Mouse (Mus musculus) limb, embryonic 11.5 days (tissue): ENCODE measurements at regions not wholly inside any gene's neighbourhood (a gene's known extent, or its start where the extent isn't known, plus 50 kb on each side); places are given as distances from the start of the nearest gene placed in this dataset.

ENCODE experiments used
- ATAC-seq: fragments of 200-750 bp; cut with Nextera tagmentation; 2 replicates; pipeline ENCODE4 v1.8.0; 2017; ENCODE audit warnings: low read depth; ENCODE audit not compliant: insufficient number of reproducible peaks, low FRiP score, low TSS enrichment
- DNase-seq: peaks from one replicate; pipeline ENCODE4 v3.0.0-alpha.2; 2015; ENCODE audit warnings: low spot score
- H3K27ac ChIP-seq: fragments of 300-500 bp; sonication (generic); replicated peaks from 2 replicates; pipeline ENCODE4 v1.5.1; 2014; ENCODE audit warnings: low read depth, mild to moderate bottlenecking, low read length
- H3K27me3 ChIP-seq: fragments of 300-500 bp; sonication (generic); 2 replicates; pipeline ENCODE4 v1.6.1; 2014; ENCODE audit warnings: mild to moderate bottlenecking, low read length, mixed read lengths; ENCODE audit not compliant: control insufficient read depth, insufficient read depth
- H3K36me3 ChIP-seq: fragments of 300-500 bp; sonication (generic); 2 replicates; pipeline ENCODE4 v1.6.1; 2014; ENCODE audit warnings: mild to moderate bottlenecking, low read length, moderate library complexity, mixed read lengths; ENCODE audit not compliant: control insufficient read depth, insufficient read depth
- H3K4me1 ChIP-seq: fragments of 300-500 bp; sonication (generic); 2 replicates; pipeline ENCODE4 v1.6.1; 2014; ENCODE audit warnings: low read length, mixed read lengths; ENCODE audit not compliant: control insufficient read depth, insufficient read depth
- H3K4me2 ChIP-seq: fragments of 300-500 bp; sonication (generic); 2 replicates; pipeline ENCODE4 v1.6.1; 2014; ENCODE audit warnings: low read depth, mild to moderate bottlenecking, moderate library complexity; ENCODE audit not compliant: severe bottlenecking
- H3K4me3 ChIP-seq: fragments of 300-500 bp; sonication (generic); 2 replicates; pipeline ENCODE4 v1.5.1; 2014; ENCODE audit warnings: low read depth, low read length
- H3K9ac ChIP-seq: fragments of 300-500 bp; sonication (generic); 2 replicates; pipeline ENCODE4 v1.6.1; 2014; ENCODE audit warnings: mild to moderate bottlenecking, low read length
- H3K9me3 ChIP-seq: fragments of 300-500 bp; sonication (generic); 2 replicates; pipeline ENCODE4 v1.6.1; 2016; ENCODE audit warnings: low read length; ENCODE audit not compliant: control insufficient read depth
- WGBS: fragments of 180-500 bp; shearing (Covaris S2); extraction: QIAGEN DNeasy Blood & Tissue Kit; methylation state at CpG from one replicate; pipeline ENCODE4 v1.1.7; 2014; 5-methylcytosine and 5-hydroxymethylcytosine counted together

GRCm38 (mm10) chr15:64533169-64533795 lies 284.2 kb upstream of the Gm21798 start:
- ATAC-seq: no peak
- WGBS: 54% methylated on average over 2 of the region's 2 CpGs
- DNase-seq: no peak

DNA sequence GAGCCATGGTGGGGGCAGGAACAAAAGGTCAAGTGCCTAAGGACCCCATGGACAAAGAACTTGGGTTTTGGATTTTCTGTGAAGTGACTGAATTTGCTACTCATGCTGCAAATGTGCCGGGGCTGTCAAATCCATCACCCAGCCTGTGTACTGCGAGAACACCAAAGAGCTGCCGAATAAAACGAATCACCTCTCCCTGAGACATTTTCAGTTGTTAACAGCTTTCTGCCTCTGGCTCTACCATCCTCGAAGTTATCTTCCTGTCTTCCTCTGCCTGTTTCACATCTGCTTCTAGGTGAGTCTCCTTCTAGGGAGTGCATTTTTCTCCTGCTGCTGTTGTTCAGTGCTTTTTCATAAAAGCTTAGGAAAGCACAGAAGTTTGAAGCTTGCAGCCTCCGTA lies 283.3 kb upstream of the Gm21798 start:
- Histone ChIP-seq H3K4me2 (no peak overlapping the region), H3K27ac (no peak overlapping the region), H3K36me3 (no peaks in the 10 kb centered on the region), H3K9me3 (no peaks in the 10 kb centered on the region), H3K9ac (no peak overlapping the region), H3K27me3 (no peaks in the 10 kb centered on the region), H3K4me3 (no peak overlapping the region), H3K4me1 (peaks cover 4% of the 10 kb centered on the region; the same call in 1 of the 2 replicates)
- ATAC-seq (no peak), DNase-seq (no peak)
- WGBS: 42% methylated on average over 6 of the region's 6 CpGs

More at GRCm38 (mm10) chr15:64533169-64533795, 284.2 kb upstream of the Gm21798 start:
- Histone ChIP-seq H3K27me3 (no peaks in the 10 kb centered on the region), H3K27ac (no peak overlapping the region), H3K36me3 (no peaks in the 10 kb centered on the region), H3K4me3 (no peak overlapping the region), H3K4me2 (no peak overlapping the region), H3K9ac (no peak overlapping the region), H3K9me3 (no peaks in the 10 kb centered on the region), H3K4me1 (peaks cover 4% of the 10 kb centered on the region; the same call in 1 of the 2 replicates)

- Histone ChIP-seq H3K9me3 (no peaks in the 10 kb centered on the region), H3K4me2 (no peak overlapping the region), H3K36me3 (no peaks in the 10 kb centered on the region), H3K9ac (no peak overlapping the region), H3K27me3 (no peaks in the 10 kb centered on the region), H3K4me1 (peaks cover 4% of the 10 kb centered on the region; the same call in 1 of the 2 replicates), H3K4me3 (no peak overlapping the region), H3K27ac (no peak overlapping the region)
- DNase-seq (no peak), ATAC-seq (no peak)
- WGBS: 75% methylated on average over 2 of the region's 2 CpGs
These were observed 282.3 kb upstream of the Gm21798 start for GRCm38 (mm10) chr15:64535160-64535559.

DNA sequence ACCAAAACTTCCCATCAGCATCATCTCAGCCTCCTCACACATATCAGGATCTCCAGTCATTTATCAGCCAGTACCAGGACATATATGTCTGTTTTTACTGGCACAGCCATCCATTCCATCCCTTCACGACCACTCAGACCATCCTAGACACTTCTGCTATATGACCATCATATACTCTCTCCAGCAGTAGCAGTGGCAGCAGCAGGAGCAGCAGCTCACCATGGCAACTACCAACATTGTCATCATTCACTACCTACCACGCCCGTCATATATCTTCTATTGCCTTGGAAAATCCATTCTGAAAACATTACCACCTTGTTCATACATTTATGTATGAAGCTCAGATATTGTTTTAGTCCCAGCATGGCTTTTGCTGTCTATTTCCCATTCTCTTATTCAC lies 276.1 kb upstream of the Gm21798 start:
- WGBS: 85% methylated on average over 3 of the region's 3 CpGs
- no peaks in the 10 kb centered on the region for H3K27me3 ChIP-seq
- H3K4me3 ChIP-seq: no peak overlapping the region
- no peak for DNase-seq
- ATAC-seq: no peak
- no peak overlapping the region for H3K4me2 ChIP-seq
- H3K36me3 ChIP-seq: no peaks in the 10 kb centered on the region
- H3K9ac ChIP-seq: no peak overlapping the region
- no peaks in the 10 kb centered on the region for H3K9me3 ChIP-seq
- H3K27ac ChIP-seq: no peak overlapping the region
- H3K4me1 ChIP-seq: no peaks in the 10 kb centered on the region

GRCm38 (mm10) chr15:64542250-64542901 lies 275.1 kb upstream of the Gm21798 start:
- H3K9ac ChIP-seq: no peak overlapping the region
- ATAC-seq (no peak), DNase-seq (no peak)
- H3K9me3 ChIP-seq: no peaks in the 10 kb centered on the region
- H3K4me2 ChIP-seq: no peak overlapping the region
- H3K36me3 ChIP-seq: no peaks in the 10 kb centered on the region
- H3K27me3 ChIP-seq: no peaks in the 10 kb centered on the region
- 87% methylated on average over 8 of the region's 8 CpGs for WGBS
- no peak overlapping the region for H3K4me3 ChIP-seq
- H3K4me1 ChIP-seq: no peaks in the 10 kb centered on the region
- no peak overlapping the region for H3K27ac ChIP-seq

GRCm38 (mm10) chr15:64542908-64543307 lies 274.6 kb upstream of the Gm21798 start:
- DNase-seq: no peak
- no peak overlapping the region for H3K4me3 ChIP-seq
- H3K4me2 ChIP-seq: no peak overlapping the region
- no peak for ATAC-seq
- H3K4me1 ChIP-seq: no peaks in the 10 kb centered on the region
- H3K9me3 ChIP-seq: no peaks in the 10 kb centered on the region
- H3K27me3 ChIP-seq: no peaks in the 10 kb centered on the region
- H3K36me3 ChIP-seq: no peaks in the 10 kb centered on the region
- WGBS: 88% methylated on average over 1 of the region's 1 CpGs
- H3K9ac ChIP-seq: no peak overlapping the region
- H3K27ac ChIP-seq: no peak overlapping the region

DNA sequence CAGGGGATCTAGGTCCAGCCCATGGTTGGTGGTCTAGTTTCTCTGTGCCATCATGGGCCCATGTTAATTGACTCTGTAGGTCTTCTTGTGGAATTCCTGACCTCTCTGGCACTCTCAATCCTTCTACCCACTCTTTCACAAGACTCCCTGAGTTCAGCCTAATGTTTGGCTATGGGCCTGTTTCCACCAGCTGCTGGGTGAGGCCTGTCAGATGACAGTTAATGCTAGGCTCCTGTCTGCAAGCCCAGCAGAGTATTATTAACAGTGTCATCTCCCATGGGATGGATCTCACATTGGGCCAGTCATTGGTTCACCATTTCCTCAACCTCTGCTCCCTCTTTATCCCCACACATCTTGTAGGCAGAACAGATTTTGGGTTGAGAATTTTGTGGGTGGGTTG lies 271.5 kb upstream of the Gm21798 start:
- DNase-seq: no peak
- ATAC-seq: no peak

DNA sequence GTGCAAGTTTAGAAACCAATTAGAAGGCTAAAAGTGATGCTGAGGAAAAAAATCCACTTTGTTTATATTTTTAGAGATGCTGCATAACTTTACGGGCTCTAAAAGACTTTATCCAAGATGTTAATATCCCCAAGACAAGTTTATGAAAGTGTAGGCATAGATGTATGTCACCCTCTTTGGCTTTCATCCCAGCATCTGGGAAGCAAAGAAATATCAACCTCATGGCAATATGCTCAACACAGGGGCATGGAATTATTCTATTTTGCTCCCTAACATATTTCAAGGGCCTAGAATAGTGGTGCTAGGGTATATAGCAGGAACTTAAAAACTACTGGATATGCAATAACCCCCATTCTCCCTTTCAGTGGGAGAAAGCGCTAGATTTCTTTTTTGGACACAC lies 260.0 kb upstream of the Gm21798 start:
- Histone ChIP-seq H3K4me3 (no peak overlapping the region), H3K36me3 (no peaks in the 10 kb centered on the region), H3K4me1 (no peaks in the 10 kb centered on the region), H3K27me3 (no peaks in the 10 kb centered on the region), H3K9me3 (no peaks in the 10 kb centered on the region), H3K4me2 (no peak overlapping the region), H3K9ac (no peak overlapping the region), H3K27ac (no peak overlapping the region)
- no peak for DNase-seq
- ATAC-seq: no peak
- 90% methylated on average over 2 of the region's 2 CpGs for WGBS

More for the DNA sequence above, 271.5 kb upstream of the Gm21798 start:
- no peaks in the 10 kb centered on the region for H3K4me1 ChIP-seq
- H3K27me3 ChIP-seq: no peaks in the 10 kb centered on the region
- H3K4me2 ChIP-seq: no peak overlapping the region
- no peaks in the 10 kb centered on the region for H3K9me3 ChIP-seq
- H3K4me3 ChIP-seq: no peak overlapping the region
- no peaks in the 10 kb centered on the region for H3K36me3 ChIP-seq
- H3K27ac ChIP-seq: no peak overlapping the region
- H3K9ac ChIP-seq: no peak overlapping the region
